In the genomic region with DNA sequence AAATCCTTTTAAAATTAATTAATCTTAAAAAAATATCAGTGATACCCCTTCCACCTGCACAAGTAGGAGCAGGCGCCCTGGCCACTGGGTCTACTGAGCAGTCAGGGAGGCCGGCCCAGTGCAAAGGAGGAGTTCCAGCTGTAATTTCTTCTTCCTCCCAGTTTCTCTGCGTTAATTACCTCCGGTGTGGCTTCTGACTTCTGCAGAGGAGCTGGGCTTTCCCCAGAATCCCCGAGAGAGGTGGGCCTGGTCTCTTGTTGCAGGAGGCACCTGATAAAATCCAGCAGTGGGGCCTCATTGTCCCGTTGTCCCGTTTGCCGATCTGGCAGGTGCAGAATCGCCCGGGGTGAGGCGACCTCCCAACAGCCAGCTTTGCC, we compare ENCODE assay signal across 10 mouse cellular contexts. TPM values are rescaled to one million over a fixed set of nuclear protein-coding genes. Genes with fewer than 3 reads are reported as not detected.
A peak's percentile ranks its signal among the peaks of the same experiment; 100 is the strongest.
DNase-seq lines count a peak whose midpoint lies in the region; ATAC-seq and TF ChIP-seq lines count a peak whose summit lies in the region.
"Had no signal": no experiment of that assay in that cellular context is flagged by ENCODE, and none has a peak within 500 bp of the region (broad histone marks: within the 10 kb centered on the region; RNA-seq: fewer than 3 reads in every experiment).

No protein-coding gene starts in this region.

- peaks cover 27% of the 10 kb centered on the region for H3K4me1 ChIP-seq in heart, embryonic 12.5 days (replicated peaks)
- peaks cover 5 to 6% of the 10 kb centered on the region in 2 experiments; a peak in 2 of 4 replicates for H3K4me1 ChIP-seq in MEL (ENCODE audit: control insufficient read depth in 1 of 2, insufficient read depth in 2 of 2, low read length in 2 of 2)
- H3K4me1 ChIP-seq in hindbrain, embryonic 11.5 days (replicated peaks; ENCODE audit: control insufficient read depth, insufficient read depth, low read length): peaks cover 28% of the 10 kb centered on the region
- peaks cover 65% of the 10 kb centered on the region for H3K4me1 ChIP-seq in midbrain, embryonic 14.5 days (ENCODE audit: control insufficient read depth, insufficient read depth, low read length)

- no peak for TF ChIP-seq CTCF in MEL (IDR thresholded peaks at IDR 0.05 in 2 of 3, conservative IDR thresholded peaks at IDR 0.05 in 1 of 3; ENCODE audit: control insufficient read depth in 1 of 3, insufficient read depth in 1 of 3, low read depth in 2 of 3, low read length in 3 of 3, poor library complexity in 1 of 3, severe bottlenecking in 1 of 3)

- no peak for DNase-seq in heart, adult 8-10 months (ENCODE audit: low spot score)
- DNase-seq in MEL (ENCODE audit: low read depth, low spot score): no peak
- DNase-seq in hindbrain, embryonic 11.5 days (ENCODE audit: low spot score): no peak
- no peak for DNase-seq in midbrain, embryonic 14.5 days
- no peak for DNase-seq in cerebellum, postnatal 4 days (ENCODE audit: low spot score in 2 of 2)
- no peak for DNase-seq in Muller cell, postnatal 12 days (ENCODE audit: inconsistent ontology term)

- TF ChIP-seq POLR2A in MEL (IDR thresholded peaks at IDR 0.05; ENCODE audit: control insufficient read depth in 1 of 2, insufficient read depth in 1 of 2, low read depth in 1 of 2, low read length in 2 of 2, poor library complexity in 1 of 2): peak; percentile 5 to 20; a peak in 1 of 4 replicates

- H3K27ac ChIP-seq in heart, embryonic 12.5 days (ENCODE audit: poor library complexity, severe bottlenecking): no peak overlapping the region
- peak overlapping the region; percentile 61 for H3K27ac ChIP-seq in MEL (ENCODE audit: control insufficient read depth, low read depth, low read length)
- peak overlapping the region; percentile 74; the same call in 1 of the 2 replicates for H3K27ac ChIP-seq in hindbrain, embryonic 11.5 days (ENCODE audit: low read depth, low read length)
- peak overlapping the region; percentile 85 for H3K27ac ChIP-seq in midbrain, embryonic 14.5 days (replicated peaks; ENCODE audit: low read depth, low read length)

- peak overlapping the region; percentile 37 for H3K4me3 ChIP-seq in heart, embryonic 12.5 days
- H3K4me3 ChIP-seq in MEL (ENCODE audit: control insufficient read depth in 1 of 2, insufficient read depth in 1 of 2, low read depth in 2 of 2, low read length in 2 of 2): peak overlapping the region; percentile 40 to 58
- H3K4me3 ChIP-seq in hindbrain, embryonic 11.5 days (ENCODE audit: low read depth, low read length): no peak overlapping the region
- no peak overlapping the region for H3K4me3 ChIP-seq in midbrain, embryonic 14.5 days (replicated peaks; ENCODE audit: low read depth, low read length)

- no peak for TF ChIP-seq RAD21 in MEL (IDR thresholded peaks at IDR 0.05; ENCODE audit: low read depth, low read length)

- H3K4me2 ChIP-seq in heart, embryonic 12.5 days: peak overlapping the region; percentile 77
- H3K4me2 ChIP-seq in hindbrain, embryonic 11.5 days (replicated peaks; ENCODE audit: low read depth, low read length): 0 out of 2 replicates have a peak overlapping the region, but pooled peaks have one; percentile 34
- H3K4me2 ChIP-seq in midbrain, embryonic 14.5 days (ENCODE audit: low read length): peak overlapping the region; percentile 44

- no peak for TF ChIP-seq EP300 in MEL (IDR thresholded peaks at IDR 0.05; ENCODE audit: low read depth in 1 of 2, low read length in 2 of 2)

- H3K9ac ChIP-seq in heart, embryonic 12.5 days: peak overlapping the region; percentile 57; the same call in 1 of the 2 replicates
- peak overlapping the region; percentile 49 for H3K9ac ChIP-seq in MEL (ENCODE audit: control insufficient read depth, low read depth, low read length, poor library complexity, severe bottlenecking)
- H3K9ac ChIP-seq in hindbrain, embryonic 11.5 days (ENCODE audit: low read depth, low read length): no peak overlapping the region
- H3K9ac ChIP-seq in midbrain, embryonic 14.5 days (replicated peaks; ENCODE audit: low read length): peak overlapping the region; percentile 20; the same call in 1 of the 2 replicates

- H3K27me3 ChIP-seq in heart, embryonic 12.5 days (replicated peaks): peaks cover 13% of the 10 kb centered on the region; the same call in 1 of the 2 replicates
- peaks cover 0 to 4% of the 10 kb centered on the region in 2 experiments; a peak in 2 of 4 replicates for H3K27me3 ChIP-seq in MEL (ENCODE audit: control insufficient read depth in 1 of 2, insufficient read depth in 2 of 2, low read length in 2 of 2)
- H3K27me3 ChIP-seq in hindbrain, embryonic 11.5 days (ENCODE audit: control insufficient read depth, insufficient read depth, low read length): no peaks in the 10 kb centered on the region
- H3K27me3 ChIP-seq in midbrain, embryonic 14.5 days (ENCODE audit: control insufficient read depth, insufficient read depth, low read length): 0 out of 2 replicates have a peak, but pooled peaks cover 4% of the 10 kb centered on the region

- no peaks in the 10 kb centered on the region for H3K79me2 ChIP-seq in MEL (ENCODE audit: control insufficient read depth, insufficient read depth, low read length, poor library complexity)

- no peaks in the 10 kb centered on the region for H3K36me3 ChIP-seq in heart, embryonic 12.5 days
- peaks cover 0 to 2% of the 10 kb centered on the region in 2 experiments; a peak in 1 of 4 replicates for H3K36me3 ChIP-seq in MEL (ENCODE audit: control insufficient read depth in 1 of 2, insufficient read depth in 2 of 2, low read length in 2 of 2)
- no peaks in the 10 kb centered on the region for H3K36me3 ChIP-seq in hindbrain, embryonic 11.5 days (ENCODE audit: control insufficient read depth, insufficient read depth, low read length)
- no peaks in the 10 kb centered on the region for H3K36me3 ChIP-seq in midbrain, embryonic 14.5 days (ENCODE audit: control insufficient read depth, insufficient read depth, low read length)

- no peak for ATAC-seq in heart, embryonic 12.5 days (ENCODE audit: insufficient number of reproducible peaks, low FRiP score)
- no peak for ATAC-seq in hindbrain, embryonic 11.5 days (ENCODE audit: low FRiP score)
- ATAC-seq in midbrain, embryonic 14.5 days (ENCODE audit: low FRiP score, low TSS enrichment): no peak
- ATAC-seq in erythroblast, adult 5-6 weeks (replicated peaks; ENCODE audit: low FRiP score, poor library complexity, severe bottlenecking): no peak

- H3K9me3 ChIP-seq in heart, embryonic 12.5 days (replicated peaks): peaks cover 8% of the 10 kb centered on the region; the same call in 1 of the 2 replicates
- no peaks in the 10 kb centered on the region for H3K9me3 ChIP-seq in MEL (replicated peaks; ENCODE audit: insufficient read depth, low read length)
- H3K9me3 ChIP-seq in hindbrain, embryonic 11.5 days (ENCODE audit: control insufficient read depth, low read length): no peaks in the 10 kb centered on the region
- H3K9me3 ChIP-seq in midbrain, embryonic 14.5 days (ENCODE audit: control insufficient read depth, low read length): no peaks in the 10 kb centered on the region

- 14% methylated on average over 11 of the region's 11 CpGs for WGBS in heart, embryonic 12.5 days
- 18% methylated on average over 11 of the region's 11 CpGs for WGBS in hindbrain, embryonic 11.5 days
- 11% methylated on average over 11 of the region's 11 CpGs for WGBS in midbrain, embryonic 14.5 days

TF ChIP-seq in MEL, 35 proteins besides CTCF, POLR2A, EP300 and RAD21:
- peak; percentile 1; the same call in 1 of the 2 replicates for TF ChIP-seq GATA1 (IDR thresholded peaks at IDR 0.05; ENCODE audit: low read depth, low read length)
- no peak for TF ChIP-seq BHLHE40 (IDR thresholded peaks at IDR 0.05; ENCODE audit: borderline replicate concordance, low read depth, low read length)
- TF ChIP-seq RCOR1 (IDR thresholded peaks at IDR 0.05; ENCODE audit: low read depth, low read length): 0 out of 2 replicates have a peak, but pooled peaks have one; percentile 2
TF ChIP-seq in MEL: peak in this region for 2.

RNA-seq across cellular contexts. Expression of a gene that starts 1.9 kb away (rescaled TPM):
- not detected in 2 replicates for polyA plus RNA-seq in heart, embryonic 12.5 days (2016; fragmentation: Nextera tagmentation; extraction: Ambion mirVana)
- total RNA-seq in heart, adult 8-10 months (2022): under 1 TPM in 1 of 4 experiments, not detected in 3; 0.11 TPM
- total RNA-seq in MEL (2012; rRNA removed): not detected in 2 replicates
- polyA plus RNA-seq in MEL (2012; ENCODE audit: insufficient read depth in 1 of 2, insufficient read length in 2 of 2, low read depth in 1 of 2, low replicate concordance in 2 of 2, missing spikeins in 1 of 2): under 1 TPM in 1 of 2 experiments, not detected in 1; 0.06 TPM
- polyA plus RNA-seq in hindbrain, embryonic 11.5 days (2014; fragmentation: Nextera tagmentation; extraction: Ambion mirVana): not detected in 2 replicates
- 0.12 TPM in 1 of 2 replicates, not detected in the other for polyA plus RNA-seq in midbrain, embryonic 14.5 days (2014; fragmentation: Nextera tagmentation; extraction: Ambion mirVana)
- not detected in 2 replicates for total RNA-seq in erythroblast, adult 5-6 weeks (2015; ENCODE audit: low replicate concordance)
- total RNA-seq in erythroblast, adult 5-6 weeks (2017; ENCODE audit: low replicate concordance): not detected in 2 replicates
- total RNA-seq: monocyte, adult 5-6 weeks had no signal
- polyA plus RNA-seq: C2C12 had no signal

Comparison
In these comparisons a context has a peak if more than half of its experiments do, and no peak if none do; other contexts are left out.
1. H3K4me3 ChIP-seq: peak in heart, embryonic 12.5 days (single experiment) and MEL (2 of 2); none in hindbrain, embryonic 11.5 days (single experiment) and midbrain, embryonic 14.5 days (single experiment).
2. Peak in every context shown above with its lines, with median percentiles within 50 percentile points of each other: H3K4me2 ChIP-seq.